Mouse (Mus musculus): ENCODE measurements around the gene Zfp786. TPM values are rescaled to one million over a fixed set of nuclear protein-coding genes. Genes with fewer than 3 reads are reported as not detected.

Zfp786 gene
- polyA plus RNA-seq, 1 experiment from 2014 or later: 1.3 TPM

- H3K4me3 ChIP-seq: no peak overlapping the region
- H3K4me2 ChIP-seq: no peak overlapping the region
- no peak overlapping the region for H3K27ac ChIP-seq (ENCODE audit: poor library complexity, severe bottlenecking)
- H3K9ac ChIP-seq: no peak overlapping the region
- H3K36me3 ChIP-seq: peaks cover under 1% of the 10 kb centered on the region; the same call in 1 of the 2 replicates
- no peak for ATAC-seq (ENCODE audit: insufficient number of reproducible peaks, low FRiP score)
- no peaks in the 10 kb centered on the region for H3K9me3 ChIP-seq (replicated peaks)
- no peaks in the 10 kb centered on the region for H3K4me1 ChIP-seq (replicated peaks)
- no peaks in the 10 kb centered on the region for H3K27me3 ChIP-seq (replicated peaks)
Measured at GRCm38 (mm10) chr6:47845779-47846178, 15.1 kb upstream of the Zfp786 start.

GRCm38 (mm10) chr6:47842337-47842736, 11.7 kb upstream of the Zfp786 start:
- H3K4me1 ChIP-seq (replicated peaks): peaks cover 6% of the 10 kb centered on the region
- peaks cover 3% of the 10 kb centered on the region; the same call in 1 of the 2 replicates for H3K27me3 ChIP-seq (replicated peaks)
- no peak overlapping the region for H3K9ac ChIP-seq
- H3K27ac ChIP-seq (ENCODE audit: poor library complexity, severe bottlenecking): no peak overlapping the region
- H3K9me3 ChIP-seq (replicated peaks): no peaks in the 10 kb centered on the region
- WGBS: 83% methylated on average over 1 of the region's 1 CpGs
- no peak for ATAC-seq (ENCODE audit: insufficient number of reproducible peaks, low FRiP score)
- no peak overlapping the region for H3K4me3 ChIP-seq
- peaks cover 7% of the 10 kb centered on the region for H3K36me3 ChIP-seq
- H3K4me2 ChIP-seq: no peak overlapping the region

- Histone ChIP-seq H3K36me3 (peaks cover 7% of the 10 kb centered on the region), H3K4me3 (no peak overlapping the region), H3K4me1 (replicated peaks) (peaks cover 8% of the 10 kb centered on the region), H3K9ac (no peak overlapping the region), H3K9me3 (replicated peaks) (no peaks in the 10 kb centered on the region), H3K27me3 (replicated peaks) (peaks cover 3% of the 10 kb centered on the region; the same call in 1 of the 2 replicates), H3K4me2 (no peak overlapping the region), H3K27ac (ENCODE audit: poor library complexity, severe bottlenecking) (no peak overlapping the region)
- no peak for ATAC-seq (ENCODE audit: insufficient number of reproducible peaks, low FRiP score)
- WGBS: 84% methylated on average over 2 of the region's 2 CpGs
Measured at GRCm38 (mm10) chr6:47841831-47842230, 11.2 kb upstream of the Zfp786 start.

GRCm38 (mm10) chr6:47841077-47841476, 10.4 kb upstream of the Zfp786 start:
- H3K27me3 ChIP-seq (replicated peaks): peaks cover 3% of the 10 kb centered on the region; the same call in 1 of the 2 replicates
- WGBS: 88% methylated on average over 1 of the region's 1 CpGs

GRCm38 (mm10) chr6:47837630-47838029, 7.0 kb upstream of the Zfp786 start:
- Histone ChIP-seq H3K4me2 (no peak overlapping the region), H3K27me3 (replicated peaks) (peaks cover 3% of the 10 kb centered on the region; the same call in 1 of the 2 replicates), H3K4me1 (replicated peaks) (peaks cover 13% of the 10 kb centered on the region), H3K4me3 (no peak overlapping the region), H3K36me3 (peaks cover 7% of the 10 kb centered on the region), H3K27ac (ENCODE audit: poor library complexity, severe bottlenecking) (no peak overlapping the region), H3K9me3 (replicated peaks) (no peaks in the 10 kb centered on the region), H3K9ac (no peak overlapping the region)
- 16% methylated on average over 2 of the region's 2 CpGs for WGBS
- ATAC-seq (ENCODE audit: insufficient number of reproducible peaks, low FRiP score): no peak

More at GRCm38 (mm10) chr6:47841077-47841476, 10.4 kb upstream of the Zfp786 start:
- no peak for ATAC-seq (ENCODE audit: insufficient number of reproducible peaks, low FRiP score)
- no peak overlapping the region for H3K27ac ChIP-seq (ENCODE audit: poor library complexity, severe bottlenecking)
- no peak overlapping the region for H3K4me2 ChIP-seq
- H3K4me3 ChIP-seq: no peak overlapping the region
- peaks cover 13% of the 10 kb centered on the region for H3K4me1 ChIP-seq (replicated peaks)
- peaks cover 7% of the 10 kb centered on the region for H3K36me3 ChIP-seq
- H3K9ac ChIP-seq: no peak overlapping the region
- H3K9me3 ChIP-seq (replicated peaks): no peaks in the 10 kb centered on the region

- peak; percentile 75 for ATAC-seq (ENCODE audit: insufficient number of reproducible peaks, low FRiP score)
- under 1% methylated on average over 49 of the region's 49 CpGs for WGBS
- H3K27ac ChIP-seq (ENCODE audit: poor library complexity, severe bottlenecking): peak overlapping the region; percentile 86
- peaks cover 3% of the 10 kb centered on the region; the same call in 1 of the 2 replicates for H3K27me3 ChIP-seq (replicated peaks)
- H3K9me3 ChIP-seq (replicated peaks): no peaks in the 10 kb centered on the region
- H3K9ac ChIP-seq: peak overlapping the region; percentile 92
- peak overlapping the region; percentile 91 for H3K4me3 ChIP-seq
- H3K4me2 ChIP-seq: peak overlapping the region; percentile 90
- H3K4me1 ChIP-seq (replicated peaks): peaks cover 13% of the 10 kb centered on the region
- H3K36me3 ChIP-seq: peaks cover 7% of the 10 kb centered on the region
Measured at GRCm38 (mm10) chr6:47835984-47836521, 5.4 kb upstream of the Zfp786 start.

- peaks cover 17% of the 10 kb centered on the region for H3K4me1 ChIP-seq (replicated peaks)
- H3K4me2 ChIP-seq: peak within 1 kb of the TSS; percentile 90
- no peaks in the 10 kb centered on the region for H3K9me3 ChIP-seq (replicated peaks)
- H3K4me3 ChIP-seq: peak within 1 kb of the TSS; percentile 91
- H3K9ac ChIP-seq: peak within 1 kb of the TSS; percentile 92
- H3K36me3 ChIP-seq: peaks cover 4% of the 10 kb centered on the region
- under 1% methylated on average over 51 of the region's 52 CpGs for WGBS
- H3K27me3 ChIP-seq (replicated peaks): peaks cover 3% of the 10 kb centered on the region; the same call in 1 of the 2 replicates
- peak within 1 kb of the TSS; percentile 86 for H3K27ac ChIP-seq (ENCODE audit: poor library complexity, severe bottlenecking)
- ATAC-seq (ENCODE audit: insufficient number of reproducible peaks, low FRiP score): peak; percentile 94
Measured at GRCm38 (mm10) chr6:47835482-47835983, 4.9 kb upstream of the Zfp786 start, which contains the start of gene Zfp398. Gene Zfp398 (plus strand): TSS chr6:47835661.

GRCm38 (mm10) chr6:47832220-47832619, 1.6 kb upstream of the Zfp786 start:
- no peaks in the 10 kb centered on the region for H3K27me3 ChIP-seq (replicated peaks)
- H3K27ac ChIP-seq (ENCODE audit: poor library complexity, severe bottlenecking): no peak overlapping the region
- 75% methylated on average over 1 of the region's 1 CpGs for WGBS
- H3K4me3 ChIP-seq: no peak overlapping the region
- H3K4me2 ChIP-seq: no peak overlapping the region
- ATAC-seq (ENCODE audit: insufficient number of reproducible peaks, low FRiP score): no peak
- H3K4me1 ChIP-seq (replicated peaks): peaks cover 11% of the 10 kb centered on the region
- no peak overlapping the region for H3K9ac ChIP-seq
- H3K36me3 ChIP-seq: no peaks in the 10 kb centered on the region
- no peaks in the 10 kb centered on the region for H3K9me3 ChIP-seq (replicated peaks)

GRCm38 (mm10) chr6:47828950-47829349, 1.7 kb downstream of the Zfp786 start:
- no peak overlapping the region for H3K9ac ChIP-seq
- no peaks in the 10 kb centered on the region for H3K27me3 ChIP-seq (replicated peaks)
- no peaks in the 10 kb centered on the region; the same call in 1 of the 2 replicates for H3K36me3 ChIP-seq
- ATAC-seq (ENCODE audit: insufficient number of reproducible peaks, low FRiP score): no peak
- WGBS: 40% methylated on average over 1 of the region's 1 CpGs
- no peak overlapping the region for H3K4me3 ChIP-seq
- H3K4me1 ChIP-seq (replicated peaks): peaks cover 4% of the 10 kb centered on the region; the same call in 1 of the 2 replicates
- no peak overlapping the region for H3K4me2 ChIP-seq
- no peaks in the 10 kb centered on the region for H3K9me3 ChIP-seq (replicated peaks)
- no peak overlapping the region for H3K27ac ChIP-seq (ENCODE audit: poor library complexity, severe bottlenecking)

- no peaks in the 10 kb centered on the region for H3K27me3 ChIP-seq (replicated peaks)
- no peaks in the 10 kb centered on the region for H3K9me3 ChIP-seq (replicated peaks)
- no peaks in the 10 kb centered on the region; the same call in 1 of the 2 replicates for H3K36me3 ChIP-seq
- no peak overlapping the region for H3K9ac ChIP-seq
- 92% methylated on average over 4 of the region's 4 CpGs for WGBS
- H3K4me3 ChIP-seq: no peak overlapping the region
- no peak overlapping the region for H3K4me2 ChIP-seq
- ATAC-seq (ENCODE audit: insufficient number of reproducible peaks, low FRiP score): no peak
- H3K4me1 ChIP-seq (replicated peaks): peaks cover 4% of the 10 kb centered on the region; the same call in 1 of the 2 replicates
- H3K27ac ChIP-seq (ENCODE audit: poor library complexity, severe bottlenecking): no peak overlapping the region
Measured at GRCm38 (mm10) chr6:47827462-47827861, 3.2 kb downstream of the Zfp786 start.

GRCm38 (mm10) chr6:47824241-47824640, 6.4 kb downstream of the Zfp786 start:
- WGBS: 47% methylated on average over 2 of the region's 2 CpGs
- ATAC-seq (ENCODE audit: insufficient number of reproducible peaks, low FRiP score): no peak
- no peak overlapping the region for H3K9ac ChIP-seq
- peaks cover 18% of the 10 kb centered on the region; the same call in 1 of the 2 replicates for H3K36me3 ChIP-seq
- H3K9me3 ChIP-seq (replicated peaks): no peaks in the 10 kb centered on the region
- H3K4me3 ChIP-seq: no peak overlapping the region
- no peak overlapping the region for H3K27ac ChIP-seq (ENCODE audit: poor library complexity, severe bottlenecking)
- H3K27me3 ChIP-seq (replicated peaks): no peaks in the 10 kb centered on the region
- no peak overlapping the region for H3K4me2 ChIP-seq
- H3K4me1 ChIP-seq (replicated peaks): no peaks in the 10 kb centered on the region

All from heart, embryonic 12.5 days (tissue).